Mouse (Mus musculus) liver, embryonic 14.5 days (tissue): ENCODE measurements around the gene Col6a5. TPM values are rescaled to one million over a fixed set of nuclear protein-coding genes. Genes with fewer than 3 reads are reported as not detected.

ENCODE experiments used
- ATAC-seq: fragments of 200-750 bp; cut with Nextera tagmentation; 2 replicates; pipeline ENCODE4 v1.8.0; 2017; ENCODE audit warnings: moderate number of reproducible peaks, mild to moderate bottlenecking, moderate library complexity; ENCODE audit not compliant: insufficient read depth
- DNase-seq, 3 experiments: peaks; one replicate each; pipeline ENCODE4 v3.0.0-alpha.2; 2012 to 2013; ENCODE audit warnings: low read depth in 3 of 3, low spot score in 3 of 3
- H3K27ac ChIP-seq: fragments of 300-500 bp; sonication (generic); 2 replicates; pipeline ENCODE4 v1.5.1; 2014; ENCODE audit warnings: moderate library complexity, mild to moderate bottlenecking, control low read depth, inconsistent platforms
- H3K27me3 ChIP-seq: fragments of 300-500 bp; sonication (generic); 2 replicates; pipeline ENCODE4 v1.6.1; 2014; ENCODE audit warnings: mild to moderate bottlenecking, low read length, moderate library complexity; ENCODE audit not compliant: control insufficient read depth, insufficient read depth
- H3K36me3 ChIP-seq: fragments of 300-500 bp; sonication (generic); replicated peaks from 2 replicates; pipeline ENCODE4 v1.6.1; 2014; ENCODE audit warnings: low read depth; ENCODE audit not compliant: control insufficient read depth, insufficient read depth
- H3K4me1 ChIP-seq, 2 experiments: fragments of 200-500 bp in 1 of 2; fragments of 300-500 bp in 1 of 2; sonication (generic) in 1 of 2; replicated peaks; 2 replicates each; pipeline ENCODE4 v1.6.1; 2012 to 2014; ENCODE audit warnings: antibody characterized with exemption in 1 of 2, inconsistent platforms in 1 of 2, low read length in 1 of 2; ENCODE audit not compliant: control insufficient read depth in 2 of 2, insufficient read depth in 2 of 2
- H3K4me2 ChIP-seq: fragments of 300-500 bp; sonication (generic); 2 replicates; pipeline ENCODE4 v1.6.1; 2014; ENCODE audit warnings: low read depth, mild to moderate bottlenecking, control low read depth, moderate library complexity
- H3K4me3 ChIP-seq, 2 experiments: fragments of 200-500 bp in 1 of 2; fragments of 300-500 bp in 1 of 2; sonication (generic) in 1 of 2; 2 replicates each; pipeline ENCODE4 v1.5.1; 2012 to 2014; ENCODE audit warnings: low read depth in 2 of 2, low read length in 2 of 2, mild to moderate bottlenecking in 2 of 2, control low read depth in 1 of 2, inconsistent platforms in 1 of 2, moderate library complexity in 1 of 2; ENCODE audit not compliant: insufficient read depth in 1 of 2
- H3K9ac ChIP-seq: fragments of 300-500 bp; sonication (generic); replicated peaks from 2 replicates; pipeline ENCODE4 v1.6.1; 2014; ENCODE audit warnings: mild to moderate bottlenecking, control low read depth, moderate library complexity
- H3K9me3 ChIP-seq: fragments of 300-500 bp; sonication (generic); 2 replicates; pipeline ENCODE4 v1.6.1; 2016; ENCODE audit warnings: low read length, mixed read lengths; ENCODE audit not compliant: control insufficient read depth
- CTCF ChIP-seq: IDR thresholded peaks from 2 replicates; pipeline ENCODE4 v1.5.1; 2016; ENCODE audit warnings: antibody characterized with exemption, low read depth, control low read depth
- EP300 ChIP-seq: IDR thresholded peaks from 2 replicates; pipeline ENCODE4 v1.6.1; 2016; ENCODE audit warnings: antibody characterized with exemption, low read depth
- WGBS: fragments of 180-500 bp; shearing (Covaris S2); extraction: QIAGEN DNeasy Blood & Tissue Kit; methylation state at CpG from one replicate; pipeline ENCODE4 v1.1.7; 2014; ENCODE audit not compliant: insufficient replicate concordance; 5-methylcytosine and 5-hydroxymethylcytosine counted together
- polyA plus RNA-seq, 2 experiments: library from polyadenylated mRNA; depleted of rRNA in 1 of 2; stranded (reverse) in 1 of 2; unstranded in 1 of 2; fragments of >200 nt; fragmentation: Nextera tagmentation in 1 of 2; extraction: Ambion mirVana in 1 of 2; gene quantifications; 2 replicates each; pipeline versions ENCODE4 v1.2.1 to v1.2.3; 2012 to 2014

Col6a5 gene
- polyA plus RNA-seq (2012; rRNA removed) (0.04 TPM in 1 of 2 replicates, not detected in the other), polyA plus RNA-seq (2014; fragmentation: Nextera tagmentation; extraction: Ambion mirVana) (not detected in 2 replicates)

- 16% methylated on average over 13 of the region's 13 CpGs for WGBS
- no peak within 1 kb of the TSS for H3K9ac ChIP-seq
Observed at GRCm38 (mm10) chr9:105960533-105960932, at the start of gene Col6a5. Gene Col6a5 (minus strand): TSS chr9:105960643.

GRCm38 (mm10) chr9:105997955-105998354, 37.5 kb upstream of the Col6a5 start:
- no peak for ATAC-seq

More at GRCm38 (mm10) chr9:105960533-105960932, at the start of gene Col6a5:
- Histone ChIP-seq H3K4me3 (no peak within 1 kb of the TSS), H3K9me3 (no peaks in the 10 kb centered on the region), H3K27me3 (no peaks in the 10 kb centered on the region), H3K27ac (no peak within 1 kb of the TSS), H3K4me1 (no peaks in the 10 kb centered on the region), H3K4me2 (no peak within 1 kb of the TSS), H3K36me3 (no peaks in the 10 kb centered on the region)
- TF ChIP-seq EP300 (no peak), CTCF (no peak)
- no peak for DNase-seq
- ATAC-seq = no peak

GRCm38 (mm10) chr9:105992425-105992824, 32.0 kb upstream of the Col6a5 start:
- no peaks in the 10 kb centered on the region for H3K4me1 ChIP-seq
- H3K27me3 ChIP-seq = no peaks in the 10 kb centered on the region
- H3K9me3 ChIP-seq = no peaks in the 10 kb centered on the region
- ATAC-seq (no peak), DNase-seq (no peak)
- TF ChIP-seq EP300 (no peak), CTCF (no peak)
- no peak overlapping the region for H3K27ac ChIP-seq
- H3K36me3 ChIP-seq = no peaks in the 10 kb centered on the region
- no peak overlapping the region for H3K9ac ChIP-seq
- 60% methylated on average over 6 of the region's 6 CpGs for WGBS
- no peak overlapping the region for H3K4me2 ChIP-seq
- H3K4me3 ChIP-seq = no peak overlapping the region

More at GRCm38 (mm10) chr9:105997955-105998354, 37.5 kb upstream of the Col6a5 start:
- Histone ChIP-seq H3K27me3 (no peaks in the 10 kb centered on the region), H3K9ac (no peak overlapping the region), H3K4me3 (no peak overlapping the region), H3K36me3 (no peaks in the 10 kb centered on the region), H3K4me1 (no peaks in the 10 kb centered on the region), H3K4me2 (no peak overlapping the region), H3K27ac (no peak overlapping the region), H3K9me3 (no peaks in the 10 kb centered on the region)
- 45% methylated on average over 11 of the region's 11 CpGs for WGBS
- TF ChIP-seq EP300 (no peak), CTCF (no peak)
- DNase-seq = no peak

- Histone ChIP-seq H3K9ac (no peak overlapping the region), H3K4me3 (no peak overlapping the region), H3K9me3 (no peaks in the 10 kb centered on the region), H3K27ac (no peak overlapping the region), H3K36me3 (no peaks in the 10 kb centered on the region), H3K27me3 (no peaks in the 10 kb centered on the region), H3K4me1 (no peaks in the 10 kb centered on the region), H3K4me2 (no peak overlapping the region)
- TF ChIP-seq EP300 (no peak), CTCF (no peak)
- WGBS = 48% methylated on average over 6 of the region's 6 CpGs
- DNase-seq (no peak), ATAC-seq (no peak)
Observed at GRCm38 (mm10) chr9:105990099-105990498, 29.7 kb upstream of the Col6a5 start.

GRCm38 (mm10) chr9:105989468-105989867, 29.0 kb upstream of the Col6a5 start:
- H3K9ac ChIP-seq = no peak overlapping the region
- no peaks in the 10 kb centered on the region for H3K4me1 ChIP-seq
- H3K4me2 ChIP-seq = no peak overlapping the region
- ATAC-seq (no peak), DNase-seq (no peak)
- no peak overlapping the region for H3K27ac ChIP-seq
- H3K9me3 ChIP-seq = no peaks in the 10 kb centered on the region
- TF ChIP-seq EP300 = no peak
- no peak for TF ChIP-seq CTCF
- no peaks in the 10 kb centered on the region for H3K27me3 ChIP-seq
- no peak overlapping the region for H3K4me3 ChIP-seq
- H3K36me3 ChIP-seq = no peaks in the 10 kb centered on the region
- 61% methylated on average over 6 of the region's 6 CpGs for WGBS
